Mouse (Mus musculus) stomach, embryonic 14.5 days (tissue): ENCODE measurements around the gene Nlgn2. TPM values are rescaled to one million over a fixed set of nuclear protein-coding genes. Genes with fewer than 3 reads are reported as not detected.

Experiments used
- ATAC-seq: fragments of 200-750 bp; cut with Nextera tagmentation; 2 replicates; pipeline ENCODE4 v1.8.0; 2017; ENCODE audit warnings: low read depth, moderate TSS enrichment; ENCODE audit not compliant: insufficient number of reproducible peaks, insufficient read depth, low FRiP score
- H3K27ac ChIP-seq: fragments of 300-500 bp; sonication (generic); 2 replicates; pipeline ENCODE4 v1.5.1; 2014; ENCODE audit warnings: mild to moderate bottlenecking, low read length, moderate library complexity, mixed read lengths
- H3K27me3 ChIP-seq: fragments of 300-500 bp; sonication (generic); 2 replicates; pipeline ENCODE4 v1.6.1; 2014; ENCODE audit warnings: low read length, control low read depth, mixed read lengths; ENCODE audit not compliant: control insufficient read depth, insufficient read depth
- H3K36me3 ChIP-seq: fragments of 300-500 bp; sonication (generic); 2 replicates; pipeline ENCODE4 v1.6.1; 2014; ENCODE audit warnings: mild to moderate bottlenecking, control low read depth, low read length, moderate library complexity, mixed read lengths; ENCODE audit not compliant: control insufficient read depth, insufficient read depth
- H3K4me1 ChIP-seq: fragments of 300-500 bp; sonication (generic); 2 replicates; pipeline ENCODE4 v1.6.1; 2014; ENCODE audit warnings: low read length, control low read depth, mixed read lengths; ENCODE audit not compliant: control insufficient read depth, insufficient read depth
- H3K4me2 ChIP-seq: fragments of 300-500 bp; sonication (generic); replicated peaks from 2 replicates; pipeline ENCODE4 v1.6.1; 2014; ENCODE audit warnings: low read depth, low read length, control low read depth
- H3K4me3 ChIP-seq: fragments of 300-500 bp; sonication (generic); 2 replicates; pipeline ENCODE4 v1.5.1; 2014; ENCODE audit warnings: low read depth, low read length, control low read depth
- H3K9ac ChIP-seq: fragments of 300-500 bp; sonication (generic); replicated peaks from 2 replicates; pipeline ENCODE4 v1.6.1; 2014; ENCODE audit warnings: low read depth, mild to moderate bottlenecking, control low read depth, low read length, moderate library complexity, mixed read lengths
- H3K9me3 ChIP-seq: fragments of 300-500 bp; sonication (generic); 2 replicates; pipeline ENCODE4 v1.6.1; 2016; ENCODE audit warnings: low read depth, low read length, control low read depth; ENCODE audit not compliant: control insufficient read depth
- WGBS: fragments of 180-500 bp; shearing (Covaris S2); extraction: QIAGEN DNeasy Blood & Tissue Kit; methylation state at CpG from one replicate; pipeline ENCODE4 v1.1.7; 2014; 5-methylcytosine and 5-hydroxymethylcytosine counted together
- polyA plus RNA-seq: library from polyadenylated mRNA; unstranded; fragments of >200 nt; fragmentation: Nextera tagmentation; extraction: Ambion mirVana; gene quantifications from 2 replicates; pipeline ENCODE4 v1.2.1, GENCODE M21; 2014

The Nlgn2 gene
- polyA plus RNA-seq, 1 experiment from 2014 or later, result 11.9 TPM

DNA sequence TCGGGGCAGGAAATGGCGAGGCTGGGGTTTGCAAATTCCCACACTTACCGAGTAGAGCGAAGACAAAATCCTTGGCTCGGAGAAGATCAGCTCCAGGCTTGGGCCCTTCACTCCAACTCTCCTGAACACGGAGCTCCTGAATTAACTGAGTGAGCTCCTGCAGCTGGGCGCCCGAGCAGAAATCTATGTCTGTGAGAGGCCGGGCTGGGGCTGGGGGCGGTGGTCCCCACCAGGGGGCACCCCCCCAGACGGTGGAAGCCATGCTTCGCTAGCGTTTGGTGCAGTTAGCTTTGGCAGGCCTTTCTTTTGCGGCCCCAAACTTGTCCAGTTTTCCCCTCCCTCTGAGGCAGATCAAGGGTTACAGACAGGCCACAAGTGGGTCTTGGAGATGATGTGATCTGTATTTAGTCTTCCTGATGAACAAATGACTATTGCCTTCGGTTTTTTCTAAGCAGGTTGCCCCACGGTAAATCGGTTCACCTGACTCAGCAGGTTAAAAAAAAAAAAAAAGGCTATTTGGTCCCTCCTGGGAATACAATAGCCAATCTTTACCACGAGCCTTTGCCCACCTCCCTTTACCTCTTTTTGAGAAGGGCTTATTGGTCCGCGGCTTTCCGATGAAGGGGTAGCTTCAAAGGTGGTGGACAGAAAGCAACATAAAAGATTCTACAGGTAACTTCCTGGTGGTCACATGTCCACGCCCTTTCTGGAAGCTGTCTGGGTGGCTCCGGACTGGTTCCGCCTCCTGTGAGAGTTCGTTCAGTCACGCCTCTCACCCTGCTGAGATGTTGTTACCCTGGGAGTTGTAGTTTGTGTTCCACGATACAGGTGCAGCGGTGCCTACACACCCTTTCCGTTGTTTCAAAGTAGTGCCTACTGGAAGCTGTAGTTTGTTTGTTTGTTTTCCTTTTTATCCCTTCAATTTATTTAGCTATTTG lies 32.3 kb downstream of the Nlgn2 start, which contains the start of gene Tmem102:
Gene Tmem102 (minus strand): TSS at position 653 of the 938 bp plus-strand sequence.
- Histone ChIP-seq H3K9ac (no peak within 1 kb of the TSS; the same call in 1 of the 2 replicates), H3K27ac (no peak within 1 kb of the TSS; the same call in 1 of the 2 replicates), H3K36me3 (no peaks in the 10 kb centered on the region), H3K4me3 (peak within 1 kb of the TSS; percentile 57), H3K27me3 (peaks cover 3% of the 10 kb centered on the region; the same call in 1 of the 2 replicates), H3K9me3 (no peaks in the 10 kb centered on the region), H3K4me2 (peak within 1 kb of the TSS; percentile 99), H3K4me1 (peaks cover 34% of the 10 kb centered on the region)
- WGBS, result 12% methylated on average over 29 of the region's 29 CpGs
- peak; percentile 48; the same call in 1 of the 2 replicates for ATAC-seq

DNA sequence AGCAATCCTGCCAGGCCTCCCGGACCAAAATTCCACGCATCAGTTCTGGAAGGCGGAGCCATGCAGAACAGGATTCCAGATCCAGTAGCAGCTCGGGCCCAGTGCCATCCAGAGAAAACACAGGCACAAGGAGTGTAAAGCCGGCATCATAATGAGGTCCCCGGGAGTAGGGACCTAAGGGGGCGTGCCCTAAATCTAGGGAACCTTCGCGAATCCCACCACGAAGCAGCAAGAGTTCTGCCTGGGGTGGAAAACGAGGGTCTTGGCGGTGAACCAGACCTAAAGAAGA lies 33.0 kb downstream of the Nlgn2 start:
- 11% methylated on average over 12 of the region's 12 CpGs for WGBS
- peaks cover 39% of the 10 kb centered on the region for H3K4me1 ChIP-seq
- H3K27ac ChIP-seq, result no peak overlapping the region
- peaks cover 3% of the 10 kb centered on the region; the same call in 1 of the 2 replicates for H3K27me3 ChIP-seq
- no peak overlapping the region; the same call in 1 of the 2 replicates for H3K9ac ChIP-seq
- H3K4me2 ChIP-seq, result peak overlapping the region; percentile 99
- no peaks in the 10 kb centered on the region for H3K36me3 ChIP-seq
- no peak for ATAC-seq
- H3K9me3 ChIP-seq, result no peaks in the 10 kb centered on the region
- peak overlapping the region; percentile 57 for H3K4me3 ChIP-seq

DNA sequence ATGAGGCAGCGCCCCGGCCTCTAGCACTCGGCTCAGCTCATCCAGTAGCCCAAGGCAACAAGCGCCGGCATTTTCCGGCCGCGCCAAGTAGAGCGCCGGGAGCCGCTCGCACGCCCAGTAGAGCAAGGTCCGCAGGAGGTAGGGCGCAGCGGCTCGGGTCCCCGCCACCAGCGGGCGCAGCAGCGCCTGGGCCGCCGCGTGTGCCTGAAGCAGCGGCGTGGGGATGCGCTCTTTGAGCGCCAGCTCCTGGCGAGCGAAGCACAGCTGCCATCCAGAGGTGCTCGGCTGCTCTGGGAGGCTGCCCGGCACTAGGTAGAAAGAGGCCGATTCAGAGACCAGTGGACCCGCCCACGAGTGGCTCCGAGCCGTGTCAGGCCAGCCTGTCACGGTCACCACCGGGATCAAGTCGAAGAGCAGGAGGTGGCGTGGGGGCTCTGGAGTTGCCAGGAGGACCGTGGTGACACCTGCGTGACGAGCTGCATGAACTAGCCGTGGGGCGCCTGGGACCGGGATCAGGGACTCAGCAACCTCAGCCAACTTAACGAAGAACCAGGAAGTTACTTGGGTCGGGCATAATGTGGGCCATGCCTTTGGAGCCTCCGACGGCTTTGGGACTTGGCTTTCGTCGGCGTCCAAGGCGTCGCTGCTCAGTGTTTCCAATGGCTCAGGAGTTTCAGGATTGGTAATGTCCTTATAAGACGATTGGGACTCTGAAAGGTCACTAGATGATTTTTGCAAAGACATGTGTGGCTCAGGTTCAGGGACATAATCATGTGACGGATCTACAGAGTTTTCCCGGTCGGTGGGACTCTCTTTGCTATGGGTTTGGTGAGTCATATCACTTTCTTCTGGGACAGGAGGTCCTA lies 33.6 kb downstream of the Nlgn2 start:
- Histone ChIP-seq H3K4me2 (peak overlapping the region; percentile 99), H3K9ac (peak overlapping the region; percentile 38; the same call in 1 of the 2 replicates), H3K27ac (peak overlapping the region; percentile 44; the same call in 1 of the 2 replicates), H3K9me3 (no peaks in the 10 kb centered on the region), H3K4me1 (peaks cover 45% of the 10 kb centered on the region), H3K36me3 (no peaks in the 10 kb centered on the region), H3K27me3 (peaks cover 3% of the 10 kb centered on the region; the same call in 1 of the 2 replicates), H3K4me3 (peak overlapping the region; percentile 57)
- peak; percentile 50 for ATAC-seq
- 2% methylated on average over 60 of the region's 60 CpGs for WGBS

DNA sequence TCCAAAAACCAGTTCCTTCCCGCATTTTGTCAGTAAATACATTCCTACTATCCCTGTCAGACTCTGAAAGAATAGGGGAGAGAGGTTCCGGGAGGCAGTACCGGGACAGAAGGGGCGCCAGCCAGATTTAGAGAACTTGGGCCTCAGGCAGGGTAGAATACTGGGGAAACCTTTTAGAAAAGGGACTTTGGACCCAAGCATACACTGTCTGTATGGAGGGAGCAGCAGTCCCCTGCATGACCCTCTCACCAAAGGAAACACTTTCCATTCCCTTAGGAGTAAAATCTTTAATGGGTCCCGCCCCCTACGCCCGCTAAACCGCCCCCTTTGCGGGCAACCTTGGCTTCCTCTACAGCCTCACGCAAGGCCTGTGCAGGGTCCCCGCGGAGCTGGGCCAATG lies 34.3 kb downstream of the Nlgn2 start:
- Histone ChIP-seq H3K4me3 (peak overlapping the region; percentile 57), H3K27me3 (peaks cover 3% of the 10 kb centered on the region; the same call in 1 of the 2 replicates), H3K36me3 (no peaks in the 10 kb centered on the region), H3K27ac (peak overlapping the region; percentile 44; the same call in 1 of the 2 replicates), H3K9ac (peak overlapping the region; percentile 48; the same call in 1 of the 2 replicates), H3K4me2 (peak overlapping the region; percentile 99), H3K9me3 (no peaks in the 10 kb centered on the region), H3K4me1 (peaks cover 47% of the 10 kb centered on the region)
- WGBS, result 5% methylated on average over 12 of the region's 12 CpGs
- ATAC-seq, result 0 out of 2 replicates have a peak, but pooled peaks have one; percentile 8

DNA sequence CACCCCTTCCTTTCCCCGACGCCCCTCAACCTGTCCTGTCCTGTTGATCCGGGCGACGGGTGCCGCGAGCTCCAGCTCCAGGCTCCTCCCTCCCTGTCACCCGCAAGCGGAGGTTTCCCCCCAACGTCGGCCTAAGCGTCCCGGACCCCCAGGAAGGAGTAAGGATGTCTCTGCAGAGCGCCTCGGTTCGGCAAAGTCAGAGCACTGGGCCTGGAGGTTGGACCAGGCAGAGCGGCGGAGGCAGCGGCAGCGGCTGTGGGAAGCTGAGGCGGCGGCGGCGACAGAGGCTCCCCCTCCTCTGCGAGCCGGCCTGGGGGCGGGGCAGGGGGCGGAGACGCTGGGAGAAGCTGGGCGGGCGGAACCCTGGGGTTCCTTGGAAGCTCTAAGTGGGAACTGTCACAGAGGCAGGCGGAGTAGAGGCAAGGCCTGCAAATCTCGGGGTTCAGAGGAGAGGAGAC lies 34.9 kb downstream of the Nlgn2 start:
- Histone ChIP-seq H3K9me3 (no peaks in the 10 kb centered on the region), H3K4me3 (peak overlapping the region; percentile 57), H3K9ac (peak overlapping the region; percentile 48; the same call in 1 of the 2 replicates), H3K27ac (no peak overlapping the region), H3K4me1 (peaks cover 47% of the 10 kb centered on the region), H3K4me2 (peak overlapping the region; percentile 99), H3K27me3 (peaks cover 3% of the 10 kb centered on the region; the same call in 1 of the 2 replicates), H3K36me3 (no peaks in the 10 kb centered on the region)
- under 1% methylated on average over 33 of the region's 33 CpGs for WGBS
- peak; percentile 24; the same call in 1 of the 2 replicates for ATAC-seq

DNA sequence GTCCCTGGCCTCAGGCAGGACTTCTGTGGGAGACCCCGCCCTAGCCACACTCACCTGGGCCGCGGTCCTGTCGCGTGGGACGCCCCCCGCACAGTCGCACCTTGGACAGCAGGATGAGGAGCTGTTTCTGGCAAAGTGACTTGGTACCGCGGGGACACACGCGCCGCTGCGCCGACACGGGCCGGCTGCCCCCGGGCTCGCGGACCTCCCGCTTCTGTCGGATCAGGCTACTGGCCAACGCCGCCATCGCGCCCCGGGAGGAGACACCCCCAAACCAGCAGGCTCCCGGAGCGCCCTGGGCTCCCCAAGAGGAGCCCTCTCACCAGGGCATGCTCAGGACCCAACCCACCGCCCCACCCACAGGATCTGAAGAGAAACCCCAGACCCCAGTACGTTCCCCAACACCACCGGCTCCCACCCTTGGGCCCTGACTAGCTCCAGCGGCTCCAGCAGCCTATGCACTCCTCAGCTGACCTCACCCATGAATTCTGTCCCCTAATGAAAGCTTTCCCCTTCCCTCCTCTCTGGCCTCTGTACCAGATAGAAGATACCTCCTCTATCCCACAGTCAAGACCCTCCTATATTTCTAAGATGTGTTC lies 36.1 kb downstream of the Nlgn2 start, which contains the start of gene Fgf11:
Gene Fgf11 (minus strand): TSS at position 479 of the 599 bp plus-strand sequence.
- Histone ChIP-seq H3K4me2 (peak within 1 kb of the TSS; percentile 99), H3K9me3 (no peaks in the 10 kb centered on the region), H3K4me1 (peaks cover 47% of the 10 kb centered on the region), H3K27me3 (peaks cover 3% of the 10 kb centered on the region; the same call in 1 of the 2 replicates), H3K36me3 (no peaks in the 10 kb centered on the region), H3K9ac (peak within 1 kb of the TSS; percentile 54), H3K27ac (peak within 1 kb of the TSS; percentile 35), H3K4me3 (peak within 1 kb of the TSS; percentile 57)
- WGBS, result under 1% methylated on average over 33 of the region's 33 CpGs
- ATAC-seq, result no peak

DNA sequence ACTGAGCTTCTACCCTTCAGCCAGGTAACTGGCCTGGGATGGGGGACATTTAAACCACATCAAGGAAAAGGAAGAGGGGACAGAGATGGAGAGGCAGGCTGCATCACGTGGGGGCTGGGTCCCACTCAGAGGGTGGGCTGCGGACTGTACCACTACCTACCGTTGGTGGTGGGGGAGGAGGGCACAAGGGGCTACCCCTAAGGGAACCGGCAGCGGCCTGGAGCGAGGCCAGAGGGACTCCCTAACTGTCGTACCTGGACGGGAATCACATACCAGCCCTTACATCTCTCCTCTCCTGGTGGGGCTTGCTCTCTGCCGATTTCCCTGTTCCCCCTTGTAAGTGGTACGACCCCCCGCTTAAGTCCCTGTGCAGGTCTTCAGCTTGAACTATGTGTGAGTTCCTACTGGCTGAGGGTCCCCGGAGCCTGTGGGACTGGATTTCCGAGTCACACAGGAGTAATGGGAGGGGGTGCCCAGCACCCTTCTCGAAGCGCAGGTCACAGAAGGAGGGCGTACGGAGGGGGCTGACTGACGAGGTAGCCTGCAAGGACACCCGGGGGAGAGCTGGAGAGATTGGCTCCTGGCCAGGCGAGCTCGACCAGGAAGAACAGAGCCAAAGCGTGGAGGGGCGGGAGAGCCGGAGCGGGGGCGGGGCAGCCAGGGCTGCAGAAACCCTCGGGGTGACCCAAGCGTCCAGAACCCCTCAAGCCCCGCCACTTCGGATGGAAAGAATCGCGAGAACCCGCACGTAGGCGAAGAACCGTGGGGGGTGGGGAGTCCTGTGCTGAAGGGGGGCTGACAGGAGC lies 37.0 kb downstream of the Nlgn2 start:
- Histone ChIP-seq H3K9ac (peak overlapping the region; percentile 54), H3K4me2 (peak overlapping the region; percentile 99), H3K36me3 (no peaks in the 10 kb centered on the region), H3K27ac (peak overlapping the region; percentile 35), H3K9me3 (no peaks in the 10 kb centered on the region), H3K27me3 (no peaks in the 10 kb centered on the region; the same call in 1 of the 2 replicates), H3K4me3 (peak overlapping the region; percentile 57), H3K4me1 (peaks cover 47% of the 10 kb centered on the region)
- under 1% methylated on average over 36 of the region's 36 CpGs for WGBS
- peak; percentile 42 for ATAC-seq
